Mouse (Mus musculus) megakaryocyte progenitor cell, adult 5-6 weeks (primary cell): ENCODE data around the gene Pif1. TPM values are rescaled to one million over a fixed set of nuclear protein-coding genes. Genes with fewer than 3 reads are reported as not detected.

Source experiments
- ATAC-seq: replicated peaks from 2 replicates; pipeline ENCODE4 v1.8.0; 2016; ENCODE audit warnings: mild to moderate bottlenecking, moderate TSS enrichment, inconsistent platforms; ENCODE audit not compliant: poor library complexity
- total RNA-seq, 2 experiments: library from RNA; stranded (forward) in 1 of 2; stranded (reverse) in 1 of 2; fragments of 157-497, 149-512 nt in 1 of 2; fragments of 200-1000 nt in 1 of 2; gene quantifications; 2 replicates each; pipeline versions ENCODE4 v1.2.3 to v1.2.4; 2015 to 2017

The Pif1 gene
- total RNA-seq, 2 experiments from 2014 or later, result 8.4 to 14.5 TPM

DNA sequence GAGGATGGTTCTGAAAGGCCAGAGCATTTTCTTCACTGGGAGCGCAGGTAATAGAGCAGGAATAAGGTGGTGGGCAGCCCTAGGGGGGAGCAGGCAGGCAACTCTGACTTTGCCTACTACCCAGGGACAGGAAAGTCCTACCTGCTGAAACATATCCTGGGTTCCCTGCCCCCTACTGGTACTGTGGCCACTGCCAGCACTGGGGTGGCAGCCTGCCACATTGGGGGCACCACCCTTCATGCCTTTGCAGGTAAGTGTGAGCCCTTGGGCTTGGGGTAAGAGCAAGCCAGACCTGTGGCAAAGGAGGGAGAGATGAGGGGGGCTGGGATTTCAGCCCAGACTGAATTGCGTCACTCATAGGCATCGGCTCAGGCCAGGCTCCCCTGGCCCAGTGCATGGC, 2.1 kb downstream of the Pif1 start:
- no peak for ATAC-seq

- no peak for ATAC-seq
Observed at GRCm38 (mm10) chr9:65592721-65593120, 5.8 kb downstream of the Pif1 start.

DNA sequence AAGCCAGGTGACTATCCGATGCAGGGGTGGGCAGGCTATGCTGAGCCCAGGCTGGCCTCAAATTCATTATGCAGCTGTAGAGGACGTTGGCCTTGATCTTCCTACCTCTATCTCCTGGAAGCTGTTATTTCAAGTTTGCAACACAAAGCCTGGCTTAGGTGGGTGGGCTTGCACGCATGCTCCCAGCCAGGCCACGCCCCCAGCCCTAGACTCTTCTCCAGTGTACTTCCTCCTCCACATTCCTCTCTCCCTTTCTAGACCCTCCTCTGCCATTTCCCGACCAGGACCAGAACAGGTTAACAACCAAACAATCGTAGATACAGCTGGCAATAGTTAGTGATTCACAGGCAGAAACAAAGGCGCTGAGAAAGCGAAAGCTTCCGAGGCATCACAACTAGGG, 6.6 kb downstream of the Pif1 start:
- ATAC-seq, result no peak

DNA sequence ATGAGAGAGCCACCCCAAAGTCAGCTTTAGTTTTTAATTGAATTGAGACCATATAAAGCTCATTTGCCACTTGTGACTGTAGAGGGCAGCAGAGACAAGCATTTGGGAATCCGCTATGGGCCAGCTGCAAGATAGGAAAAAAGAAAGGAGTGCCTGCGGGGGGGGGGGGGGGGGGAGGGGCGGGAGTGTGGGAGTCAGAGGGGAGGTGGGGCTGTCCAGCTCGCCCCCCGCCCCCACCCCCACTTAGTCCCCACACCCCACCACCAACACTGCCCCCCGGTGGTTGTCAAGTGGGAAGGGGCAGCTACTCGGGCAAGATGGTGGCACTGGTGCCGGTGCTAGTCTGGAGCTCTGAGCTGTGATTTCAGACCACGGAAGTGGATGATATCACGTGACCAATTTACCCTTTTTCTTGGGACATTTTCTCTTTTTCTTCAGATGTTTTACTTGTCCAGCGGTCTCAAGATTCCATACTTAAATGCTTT, 11.8 kb downstream of the Pif1 start:
- peak; percentile 76 for ATAC-seq

DNA sequence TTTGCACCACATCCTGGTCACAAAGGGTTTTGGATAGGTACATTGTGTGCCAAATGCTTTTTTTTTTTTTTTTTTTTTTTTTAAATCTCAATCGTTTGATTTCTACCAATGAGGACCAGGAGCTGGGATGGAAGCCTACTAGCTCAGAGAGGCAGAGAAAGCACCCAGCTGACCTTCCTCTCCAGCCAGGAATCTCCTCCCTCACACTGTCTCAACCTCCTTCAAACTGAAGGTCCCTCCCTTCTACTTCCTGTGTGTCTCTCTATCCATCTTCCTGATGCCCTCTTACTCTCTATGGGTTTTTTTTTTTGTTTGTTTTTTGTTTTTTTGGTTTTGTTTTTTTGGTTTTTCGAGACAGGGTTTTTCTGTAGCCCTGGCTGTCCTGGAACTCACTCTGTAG, 14.0 kb downstream of the Pif1 start:
- no peak for ATAC-seq

DNA sequence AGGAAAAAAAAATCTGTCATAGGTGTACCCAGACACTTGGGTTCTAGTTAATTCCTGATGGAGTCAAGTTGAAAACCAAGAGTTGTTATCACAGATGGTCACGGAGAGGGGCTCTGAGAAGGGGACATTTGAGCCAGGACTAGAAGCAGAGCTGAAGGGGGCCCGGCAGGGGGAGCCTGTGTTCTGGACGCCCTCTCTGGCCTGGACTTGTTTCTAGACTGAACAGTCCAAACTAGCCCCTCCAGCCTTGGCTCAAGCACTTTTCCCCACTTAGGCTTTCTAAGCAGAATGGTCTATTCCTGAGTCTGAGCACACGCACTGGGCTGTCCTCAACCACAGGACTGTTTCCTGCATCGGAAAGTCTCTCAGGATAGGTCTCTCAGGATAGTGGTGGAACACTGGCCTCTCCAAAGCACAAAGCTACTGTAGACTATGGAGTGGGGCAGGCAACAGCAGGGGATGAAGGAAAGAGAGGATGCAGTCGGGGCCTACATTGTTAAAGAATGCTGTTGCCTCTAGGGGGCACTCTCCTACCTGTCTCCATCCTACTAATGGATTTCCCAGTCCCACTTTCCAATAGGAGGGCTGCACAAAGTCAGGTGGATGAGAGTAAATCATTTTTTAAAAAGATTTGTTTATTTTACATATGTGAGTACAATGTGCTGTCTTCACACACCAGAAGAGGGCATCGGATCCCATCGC, 16.6 kb downstream of the Pif1 start:
- 0 out of 2 replicates have a peak, but pooled peaks have one; percentile 37 for ATAC-seq

GRCm38 (mm10) chr9:65605471-65606136, 18.6 kb downstream of the Pif1 start:
- ATAC-seq, result peak; percentile 94

- no peak for ATAC-seq
Observed at GRCm38 (mm10) chr9:65606321-65607109, 19.6 kb downstream of the Pif1 start.

- no peak for ATAC-seq
Observed at GRCm38 (mm10) chr9:65607120-65607519, 20.2 kb downstream of the Pif1 start.

- no peak for ATAC-seq
Observed at GRCm38 (mm10) chr9:65611969-65612486, 25.1 kb downstream of the Pif1 start.

DNA sequence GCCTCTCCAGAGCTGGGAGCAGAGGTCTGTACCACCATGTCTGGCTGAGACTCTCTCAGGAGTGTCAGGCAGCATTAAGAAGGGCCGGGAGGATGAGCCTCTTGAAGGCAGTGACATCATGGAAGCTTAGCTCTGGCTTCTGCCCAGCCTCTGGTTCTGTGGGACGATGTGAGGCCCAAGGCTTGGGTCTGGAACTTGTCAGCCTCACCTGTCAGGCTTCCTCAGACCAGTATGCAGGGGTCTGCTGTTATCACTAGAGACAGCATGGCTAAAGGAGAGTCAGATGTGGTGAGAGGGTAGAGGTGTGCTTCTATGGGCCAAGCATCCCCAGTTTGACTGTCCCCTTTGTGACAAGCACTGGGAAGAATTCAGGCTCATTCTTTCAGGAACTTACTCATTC, 26.1 kb downstream of the Pif1 start:
- no peak for ATAC-seq

- ATAC-seq, result no peak
Observed at GRCm38 (mm10) chr9:65619311-65619710, 32.4 kb downstream of the Pif1 start.

GRCm38 (mm10) chr9:65621196-65621595, 34.2 kb downstream of the Pif1 start:
- ATAC-seq, result no peak

DNA sequence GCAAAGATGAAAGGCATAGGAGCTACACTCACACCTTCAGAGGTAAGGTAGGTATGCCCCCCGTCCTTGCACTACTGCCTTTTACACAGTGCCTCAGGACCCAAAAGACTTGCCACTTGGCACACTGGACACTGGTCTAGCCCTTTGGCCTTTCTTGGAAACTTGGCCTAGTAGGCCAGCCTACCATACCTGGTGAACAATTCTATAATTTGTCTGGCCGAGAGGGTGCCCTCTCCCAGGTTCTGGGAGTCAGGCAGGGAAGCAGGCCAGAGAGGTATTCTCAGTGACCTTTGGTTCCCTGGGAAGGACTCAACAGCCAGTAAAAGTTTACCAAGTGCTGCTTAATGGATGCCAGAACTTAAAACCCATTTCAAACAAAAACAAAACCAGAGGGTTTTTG, 34.7 kb downstream of the Pif1 start:
- ATAC-seq, result no peak

DNA sequence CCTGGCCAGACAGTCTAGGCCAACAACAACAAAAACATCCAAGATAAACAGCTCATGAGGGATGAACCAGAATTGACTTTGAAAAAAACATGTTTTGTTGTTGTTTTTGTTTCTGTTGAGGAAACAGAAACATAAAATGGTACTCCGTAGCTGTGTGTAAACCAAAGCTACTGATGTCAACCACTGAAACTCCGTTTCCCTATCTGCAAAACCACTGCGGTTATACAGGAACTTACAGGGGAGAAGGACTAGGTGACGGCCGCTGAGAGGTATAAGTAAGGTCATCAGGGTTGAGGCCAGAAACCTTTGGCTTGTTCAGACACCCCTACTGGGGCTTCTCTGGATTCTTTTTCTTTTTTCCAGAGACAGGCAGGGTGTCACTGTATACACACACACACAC, 35.9 kb downstream of the Pif1 start:
- no peak for ATAC-seq

GRCm38 (mm10) chr9:65624266-65624665, 37.3 kb downstream of the Pif1 start:
- ATAC-seq, result no peak

- no peak for ATAC-seq
Observed at GRCm38 (mm10) chr9:65629025-65629766, 42.2 kb downstream of the Pif1 start, which contains the start of gene Rbpms2. Gene Rbpms2 (plus strand): TSS chr9:65629648.

DNA sequence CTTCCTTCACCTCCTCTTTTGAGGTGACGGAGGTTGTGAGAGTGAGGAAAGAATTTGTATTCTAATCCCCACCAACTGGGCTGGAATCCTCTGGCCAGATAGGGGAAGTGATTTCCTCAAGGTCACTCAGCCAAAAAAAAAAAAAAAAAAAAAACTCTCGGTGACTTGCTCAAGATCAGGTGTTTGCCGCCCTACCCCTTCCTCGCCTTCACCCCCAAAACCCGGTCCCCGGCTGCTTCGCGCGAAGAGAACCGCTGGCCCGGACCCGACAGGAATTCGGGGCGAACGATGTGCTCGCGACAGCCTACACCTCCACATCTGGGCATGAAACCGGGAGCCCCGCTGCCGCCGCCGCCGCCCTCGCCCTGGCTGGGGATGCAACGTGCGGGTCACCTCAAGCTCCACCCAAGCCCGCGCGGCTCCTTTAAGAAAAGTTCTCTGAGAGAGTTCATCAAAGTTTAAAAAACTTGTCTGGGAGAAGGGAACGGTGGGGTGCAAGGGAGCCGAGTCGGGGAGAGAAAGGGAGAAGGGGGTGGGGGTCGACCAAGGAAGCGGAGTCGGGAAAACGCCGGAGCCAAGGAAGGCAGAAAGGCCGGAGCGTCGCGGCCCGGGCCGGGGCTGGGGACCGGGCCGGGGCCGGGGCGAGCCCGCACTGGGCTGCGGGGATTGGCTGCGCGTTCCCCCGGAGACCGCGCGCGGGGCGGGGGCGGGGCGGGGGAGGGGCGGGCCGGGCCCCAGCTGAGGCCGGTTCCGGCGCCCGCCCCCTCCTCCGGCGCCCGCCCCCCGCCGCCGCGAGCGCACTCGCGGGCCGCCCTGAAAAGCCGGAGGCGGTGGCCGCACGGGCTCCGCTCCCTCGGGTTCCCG, 43.0 kb downstream of the Pif1 start:
- ATAC-seq, result no peak

GRCm38 (mm10) chr9:65630631-65631353, 43.8 kb downstream of the Pif1 start:
- ATAC-seq, result peak; percentile 27; the same call in 1 of the 2 replicates
